Mouse (Mus musculus) heart, postnatal 0 days (tissue): ENCODE results near the gene Padi3.

Experiments used
- CTCF ChIP-seq: IDR thresholded peaks from 2 replicates; pipeline ENCODE4 v1.5.1; 2016; ENCODE audit warnings: antibody characterized with exemption, control low read depth, low read depth
- EP300 ChIP-seq: IDR thresholded peaks from 2 replicates; pipeline ENCODE4 v1.6.1; 2016; ENCODE audit warnings: antibody characterized with exemption, low read depth

DNA sequence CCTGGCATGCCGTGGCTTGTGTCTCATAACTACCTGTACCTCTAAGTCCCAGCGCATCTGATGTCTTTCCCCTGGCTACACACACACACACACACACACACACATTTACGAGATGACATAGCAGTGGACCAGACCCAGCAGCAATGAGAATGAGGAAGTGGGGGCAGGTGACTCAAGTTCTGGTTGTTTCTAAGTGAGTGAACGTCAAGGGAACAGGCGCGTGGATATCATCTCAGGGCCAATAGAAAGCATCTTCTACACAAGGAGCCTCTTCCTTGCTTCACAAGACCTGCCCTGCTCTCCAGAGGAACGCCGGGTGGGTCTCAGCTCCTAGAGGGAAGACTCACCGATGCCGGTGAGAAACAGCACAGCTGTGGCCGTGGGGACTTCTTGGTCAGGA lies 69.8 kb downstream of the Padi3 start:
- TF ChIP-seq EP300 (no peak), CTCF (no peak)
